Mouse (Mus musculus): ENCODE data around the gene Chrdl2.
"Not testable (repeated sequence)": the region's sequence is repeated elsewhere in the genome, so short reads cannot be mapped to it uniquely, and the experiment has no call there.

Chrdl2 gene

DNA sequence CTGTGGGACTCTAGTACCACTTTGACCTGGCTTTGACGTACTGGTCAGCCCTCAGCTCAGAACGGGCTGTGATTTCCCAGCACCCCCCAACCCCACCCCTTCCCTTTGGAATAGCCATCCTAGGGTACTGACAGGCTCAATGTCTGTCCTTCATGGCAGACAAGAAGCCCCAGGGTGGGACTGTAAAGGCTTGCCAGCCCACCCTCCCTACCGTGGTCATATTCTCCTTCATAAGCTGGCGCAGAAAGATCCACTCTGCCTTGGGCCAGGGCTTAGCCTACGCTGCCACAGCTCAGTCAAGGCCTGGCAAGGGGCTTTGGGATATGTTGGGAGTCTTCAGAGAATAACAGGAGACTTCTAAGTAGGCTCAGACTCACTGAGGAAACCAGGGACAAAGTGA, 37.1 kb downstream of the Chrdl2 start:
- no peak for DNase-seq

DNA sequence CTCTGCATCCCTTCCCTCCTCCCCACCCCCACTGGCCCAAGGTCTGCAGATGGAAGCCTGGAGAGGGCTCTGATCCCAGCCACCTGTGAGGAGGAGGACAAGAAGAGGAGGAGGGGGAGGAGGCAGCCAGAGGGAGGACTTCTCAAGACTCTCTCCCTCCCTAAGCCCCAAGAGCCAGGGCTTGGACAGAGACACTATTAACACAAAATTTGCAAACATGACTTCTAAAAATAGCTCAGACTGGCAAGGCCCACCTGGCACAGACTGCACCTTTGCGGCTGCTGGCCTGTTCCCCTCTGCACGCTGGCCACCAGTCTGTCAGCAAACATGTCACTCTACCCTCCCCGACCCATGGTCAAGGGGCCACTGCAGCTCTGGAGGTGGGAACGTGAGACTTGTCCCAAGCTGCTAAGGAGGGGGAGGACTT, 37.6 kb downstream of the Chrdl2 start:
- no peak for DNase-seq

DNA sequence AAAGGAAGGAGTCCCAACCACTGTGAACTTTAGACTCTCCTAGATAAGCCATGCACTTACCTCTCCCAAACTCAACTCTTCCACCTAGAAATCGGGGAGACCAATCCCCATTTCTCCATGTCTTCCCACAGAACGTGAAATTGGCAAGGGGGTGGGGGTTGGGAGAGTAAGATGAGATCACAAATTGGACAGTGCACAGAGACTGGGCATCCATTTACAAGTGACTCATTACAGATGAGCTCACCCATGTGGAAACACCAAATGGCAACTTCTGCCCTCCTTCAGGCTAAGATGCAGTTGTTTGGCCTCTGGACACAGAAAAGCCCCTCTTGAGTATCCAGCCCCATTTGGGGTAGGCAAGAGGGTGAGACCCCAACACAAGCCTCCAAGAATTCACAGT, 40.5 kb downstream of the Chrdl2 start:
- no peak for DNase-seq

DNA sequence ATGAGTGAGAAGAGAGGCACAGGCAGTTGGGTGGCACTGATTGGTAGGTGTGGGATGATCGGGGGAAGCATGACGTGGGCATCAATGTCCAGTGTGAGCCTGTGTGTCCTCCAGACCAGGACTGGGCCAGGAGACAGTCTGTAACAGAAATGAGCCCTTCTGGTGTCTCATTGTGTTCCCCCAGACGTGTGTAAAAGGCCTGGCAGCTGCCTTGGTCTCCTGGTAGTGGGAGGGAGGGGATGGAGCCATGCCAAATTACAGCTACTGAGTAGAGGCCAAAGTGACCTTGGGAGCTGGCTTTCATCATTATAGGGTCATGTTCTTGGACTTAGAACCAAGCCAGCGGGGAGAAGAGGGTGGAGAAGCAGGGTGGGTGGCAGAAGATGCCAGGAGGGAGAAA, 45.9 kb downstream of the Chrdl2 start:
- no peak for DNase-seq

DNA sequence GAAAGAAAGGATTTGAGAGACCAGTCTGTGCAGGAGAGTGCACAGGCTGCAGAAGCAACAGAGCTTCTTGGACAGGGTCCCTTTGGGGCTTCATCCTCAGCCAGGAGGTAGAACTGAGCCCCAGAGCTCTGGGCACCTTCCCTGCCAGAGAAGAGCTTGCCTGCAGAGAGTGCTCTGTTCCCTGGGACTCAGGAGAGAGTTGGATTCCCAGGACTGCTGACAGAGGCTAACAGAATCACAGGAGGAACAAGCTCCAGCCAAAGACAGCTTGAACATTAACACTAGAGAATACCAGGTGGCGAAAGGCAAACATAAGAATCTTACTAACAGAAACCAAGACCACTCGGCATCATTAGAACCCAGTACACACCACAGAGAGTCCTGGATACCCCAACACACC, 47.0 kb downstream of the Chrdl2 start:
- not testable (repeated sequence) for DNase-seq

DNA sequence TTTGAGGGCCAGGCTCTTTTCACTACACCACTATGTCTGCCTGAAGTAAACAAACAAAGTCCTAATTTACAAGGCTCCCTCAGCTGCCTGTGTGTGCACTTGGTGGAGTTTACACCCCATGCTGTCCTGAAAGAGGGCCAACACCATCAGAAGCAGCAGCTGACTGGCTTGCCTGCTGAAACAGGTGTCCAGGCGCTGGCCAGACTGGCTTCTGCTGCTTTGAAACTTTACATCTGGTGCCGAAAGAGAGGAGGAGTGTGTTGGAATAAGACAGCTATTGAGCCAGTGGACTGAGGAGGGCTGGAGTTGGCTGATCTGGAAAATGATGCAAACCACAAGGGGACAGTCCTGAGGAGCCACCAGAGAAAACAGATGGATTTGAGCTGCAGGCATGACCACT, 68.0 kb downstream of the Chrdl2 start:
- DNase-seq, result no peak

DNA sequence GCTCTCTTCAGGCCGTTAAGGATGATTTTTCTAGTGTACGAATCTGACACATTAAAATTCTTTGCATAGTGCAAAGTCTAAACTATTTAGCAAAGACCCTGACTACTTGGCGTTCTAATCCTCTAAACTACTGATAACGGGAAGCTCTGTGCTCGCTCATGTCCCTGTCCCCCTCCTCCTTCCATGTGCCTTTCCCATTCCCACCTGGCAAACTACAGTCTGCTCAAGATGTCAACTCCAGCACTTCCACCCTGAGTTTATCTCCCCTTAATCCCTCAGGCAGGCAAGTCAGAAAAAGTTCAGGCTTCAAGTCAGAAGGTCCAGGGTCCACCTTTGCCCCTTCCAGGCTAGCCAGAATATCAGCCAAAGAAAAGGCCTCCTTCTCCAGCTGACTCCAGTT, 70.3 kb downstream of the Chrdl2 start:
- no peak for DNase-seq

DNA sequence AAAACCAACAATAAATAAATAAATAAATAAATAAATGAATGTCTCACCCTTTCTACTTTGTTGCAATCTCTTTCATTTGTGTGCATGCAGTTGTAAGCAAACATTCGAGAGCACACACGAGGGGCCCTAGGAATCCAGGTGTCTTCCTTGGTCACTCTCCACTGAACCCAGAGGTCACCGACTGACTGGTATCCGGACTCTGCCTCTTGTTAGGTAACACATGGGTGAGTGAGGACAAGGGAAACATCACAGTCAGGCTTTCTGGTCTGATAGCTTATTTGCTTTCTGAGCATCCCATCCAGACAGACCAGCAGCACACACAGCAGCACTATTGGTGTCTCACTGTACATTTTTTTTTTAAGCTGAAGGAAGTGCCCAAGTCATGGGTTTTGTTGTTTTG, 71.1 kb downstream of the Chrdl2 start:
- no peak for DNase-seq

DNA sequence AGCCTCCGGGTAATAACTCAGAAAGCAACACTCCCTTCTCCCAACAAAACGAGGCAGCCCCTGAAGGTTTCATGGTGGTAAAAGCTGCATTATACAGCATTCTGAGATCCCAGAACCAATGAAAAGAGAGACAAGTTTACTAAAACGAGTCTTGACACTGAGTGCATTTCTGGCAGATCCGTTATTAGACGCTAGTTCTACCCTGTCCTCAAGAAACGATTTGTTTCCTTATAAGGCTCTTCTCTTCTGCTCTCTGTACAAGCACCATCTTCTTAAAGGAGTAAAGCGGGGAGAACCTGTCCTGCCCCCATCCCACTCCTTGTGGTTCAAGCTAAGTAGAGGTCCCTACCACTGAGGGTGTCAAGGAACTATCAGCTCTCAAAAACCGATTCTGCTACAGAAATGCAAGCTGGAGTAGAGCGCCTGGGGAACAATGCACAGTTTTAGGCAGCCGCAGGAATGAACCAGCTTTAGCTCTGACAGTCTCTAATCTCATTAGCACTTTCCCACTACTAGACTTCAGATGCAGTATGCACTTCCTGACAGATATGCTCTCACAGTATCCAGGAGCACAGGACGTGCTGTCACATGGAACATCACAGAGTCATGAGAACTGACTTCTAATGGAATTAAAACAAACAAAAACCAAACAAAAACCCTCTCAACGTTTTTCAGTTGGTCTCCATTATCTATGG, 74.3 kb downstream of the Chrdl2 start:
- DNase-seq, result no peak

DNA sequence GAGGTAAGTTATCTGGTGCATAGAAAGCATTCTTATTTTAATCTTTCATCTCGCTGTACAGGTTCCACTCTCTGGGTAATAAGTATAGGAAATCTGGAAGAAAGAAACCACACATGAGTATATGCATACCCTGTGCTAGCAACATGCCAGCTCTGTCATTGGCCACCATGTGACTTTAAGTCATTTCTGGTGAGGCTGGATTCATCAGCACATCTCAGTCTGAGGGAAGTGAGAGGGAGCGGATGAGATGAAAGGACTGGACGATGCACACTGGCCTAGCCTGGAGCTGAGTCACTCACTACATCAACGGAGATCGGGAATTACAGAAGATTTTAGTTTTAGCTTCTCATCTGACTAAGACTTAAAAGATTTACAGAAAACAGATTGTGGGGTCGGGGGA, 76.9 kb downstream of the Chrdl2 start:
- DNase-seq, result no peak

DNA sequence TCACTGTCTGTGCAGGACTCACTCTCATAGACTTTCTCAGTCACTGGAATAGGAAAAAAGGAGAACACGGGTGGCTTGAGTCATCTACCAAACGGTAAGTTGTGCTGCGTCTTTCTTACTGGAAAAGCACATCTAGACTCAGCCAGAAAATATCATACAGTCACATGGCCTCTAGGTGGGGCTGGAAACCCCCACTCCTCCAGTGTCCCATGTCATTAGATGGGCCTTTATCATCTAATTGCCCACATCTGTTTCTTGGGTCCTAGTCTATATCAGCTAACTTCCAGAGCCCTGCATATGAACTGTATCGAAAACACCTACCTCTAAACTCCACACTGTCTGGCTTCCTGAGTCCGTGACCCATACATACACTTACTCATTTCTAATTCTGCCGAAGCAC, 77.8 kb downstream of the Chrdl2 start:
- no peak for DNase-seq

Measured in embryo, embryonic 11 days (tissue).